Mouse (Mus musculus): ENCODE results near the gene Ebf1.
A peak's percentile ranks its signal among the peaks of the same experiment; 100 is the strongest.

The Ebf1 gene

DNA sequence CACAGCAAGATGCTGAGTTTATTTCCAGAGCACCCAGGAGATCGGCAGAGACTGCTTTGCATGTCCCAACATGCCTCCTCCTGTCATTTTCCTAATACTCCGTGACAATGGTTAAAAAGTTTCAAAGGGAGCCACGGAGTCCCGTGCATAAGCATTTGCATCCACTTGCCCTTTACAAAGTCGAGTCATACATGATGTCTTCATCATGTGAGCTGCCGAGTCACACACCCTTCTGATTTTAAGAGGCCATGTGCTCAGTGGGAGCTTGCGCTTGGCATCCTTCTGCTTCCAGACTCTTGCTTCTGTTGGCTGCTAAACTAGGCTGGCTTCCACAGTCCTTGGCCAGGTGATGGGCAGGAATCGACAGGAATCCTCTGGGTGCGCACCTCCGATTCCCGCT lies 336.7 kb downstream of the Ebf1 start:
- DNase-seq (ENCODE audit: low spot score), result no peak

DNA sequence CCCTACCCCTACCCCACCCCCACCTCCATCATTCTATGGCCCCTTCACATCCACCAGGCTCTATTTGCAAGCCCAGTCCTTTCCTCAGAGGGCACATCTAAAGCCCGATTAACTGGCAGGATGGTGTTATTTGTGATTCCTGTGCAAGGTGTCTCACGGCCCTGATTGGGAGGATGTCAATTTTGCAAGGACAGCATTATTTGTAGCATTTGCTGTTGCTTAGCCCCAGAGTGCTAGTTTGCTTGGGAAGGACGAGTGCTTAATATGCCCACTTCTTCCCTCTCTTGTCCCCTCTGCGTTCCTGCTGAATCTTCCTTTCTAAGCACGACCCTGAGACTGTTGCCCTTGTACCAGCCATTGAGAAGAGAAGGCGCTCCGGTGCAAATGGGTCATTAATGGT lies 337.2 kb downstream of the Ebf1 start:
- no peak for DNase-seq (ENCODE audit: low spot score)

DNA sequence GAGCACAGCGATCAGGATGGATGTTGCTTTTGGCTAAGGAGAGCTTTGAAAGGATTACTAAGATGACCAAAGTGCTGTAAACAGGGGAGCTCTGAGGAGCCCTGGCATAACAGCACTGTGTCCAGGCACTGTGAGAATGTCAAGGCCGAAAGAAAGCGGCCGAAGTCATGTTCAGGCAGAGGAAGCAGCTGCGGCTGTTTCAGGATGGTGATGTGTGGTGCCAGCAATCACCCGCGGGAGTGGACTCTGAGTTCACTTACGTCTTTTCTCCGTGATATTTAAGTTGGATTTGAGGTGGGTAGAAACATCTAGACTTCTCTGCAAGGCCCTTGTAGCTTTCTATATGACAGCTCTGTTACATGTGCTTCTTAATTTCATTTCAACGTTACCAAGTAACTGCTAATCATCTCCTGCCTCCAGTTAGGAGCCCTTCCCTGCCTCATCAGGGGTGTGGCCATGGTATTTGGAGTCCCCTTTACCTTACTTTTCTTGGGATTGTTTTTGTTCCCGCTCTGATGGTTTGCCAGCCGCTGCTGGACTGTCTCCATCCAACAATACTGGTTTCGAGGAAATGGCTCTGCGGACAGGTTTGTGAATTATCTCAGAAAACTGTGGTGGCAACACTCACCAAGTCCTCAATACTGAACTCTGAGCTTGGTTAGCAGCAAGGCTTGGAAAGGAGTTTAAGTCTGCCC lies 345.8 kb downstream of the Ebf1 start:
- no peak for DNase-seq (ENCODE audit: low spot score)

DNA sequence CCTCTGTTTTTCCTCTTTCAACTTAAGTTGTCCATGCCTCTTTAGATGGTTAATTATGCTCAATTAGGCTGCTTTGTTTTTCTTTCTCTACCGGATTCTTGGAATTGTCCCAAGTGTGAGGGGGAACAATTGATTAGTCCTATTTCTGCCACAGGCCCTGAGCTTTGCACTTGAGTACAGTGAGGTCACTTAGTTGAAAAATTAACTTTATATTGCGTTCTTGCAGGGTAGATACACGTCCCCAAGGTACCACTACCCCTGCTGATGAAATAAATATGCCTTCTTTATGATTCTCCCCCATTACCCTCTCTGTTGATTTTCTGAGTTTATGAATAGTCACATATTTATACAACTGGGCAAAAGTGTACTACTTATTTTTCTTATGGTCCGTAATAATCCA lies 351.9 kb downstream of the Ebf1 start:
- DNase-seq (ENCODE audit: low spot score), result no peak

DNA sequence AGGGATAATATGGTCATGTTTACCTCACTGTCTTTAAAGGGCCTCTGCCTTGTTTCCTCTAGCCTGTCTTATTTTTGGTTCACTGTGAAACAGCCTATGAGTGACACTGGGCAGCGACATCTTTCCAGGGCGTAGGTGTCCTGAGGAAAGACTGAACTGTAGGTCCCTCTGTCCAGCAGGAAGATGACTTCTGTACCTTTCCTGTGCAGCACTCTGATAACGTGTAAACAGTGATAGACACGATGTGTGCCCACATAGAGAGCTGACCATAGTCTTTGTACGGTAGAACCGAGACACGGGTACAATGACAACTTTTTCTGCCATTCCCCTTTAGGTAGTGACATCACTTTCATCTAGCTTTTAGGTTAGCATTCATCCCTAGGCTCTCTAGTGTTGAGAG lies 357.2 kb downstream of the Ebf1 start:
- DNase-seq (ENCODE audit: low spot score), result no peak

DNA sequence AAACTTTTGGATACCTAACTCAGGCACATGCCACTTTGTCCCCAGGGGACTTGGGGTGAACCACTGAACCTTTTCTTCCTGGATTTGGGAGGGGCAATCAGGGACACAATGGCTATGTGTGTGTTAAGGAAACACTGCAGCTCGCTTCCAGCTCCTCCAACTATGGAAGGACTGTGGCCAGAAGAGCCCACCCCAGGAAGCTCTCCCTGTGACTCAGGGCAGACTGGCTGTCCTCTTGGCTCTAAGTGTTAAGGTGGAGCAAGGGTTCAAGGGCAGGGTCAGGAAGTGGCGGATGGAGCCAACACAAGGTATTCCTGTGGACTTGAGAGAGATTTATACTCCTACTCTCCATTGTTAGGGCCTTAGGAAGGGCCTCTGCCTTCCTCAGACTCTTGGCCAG lies 358.0 kb downstream of the Ebf1 start:
- peak; percentile 3 for DNase-seq (ENCODE audit: low spot score)

DNA sequence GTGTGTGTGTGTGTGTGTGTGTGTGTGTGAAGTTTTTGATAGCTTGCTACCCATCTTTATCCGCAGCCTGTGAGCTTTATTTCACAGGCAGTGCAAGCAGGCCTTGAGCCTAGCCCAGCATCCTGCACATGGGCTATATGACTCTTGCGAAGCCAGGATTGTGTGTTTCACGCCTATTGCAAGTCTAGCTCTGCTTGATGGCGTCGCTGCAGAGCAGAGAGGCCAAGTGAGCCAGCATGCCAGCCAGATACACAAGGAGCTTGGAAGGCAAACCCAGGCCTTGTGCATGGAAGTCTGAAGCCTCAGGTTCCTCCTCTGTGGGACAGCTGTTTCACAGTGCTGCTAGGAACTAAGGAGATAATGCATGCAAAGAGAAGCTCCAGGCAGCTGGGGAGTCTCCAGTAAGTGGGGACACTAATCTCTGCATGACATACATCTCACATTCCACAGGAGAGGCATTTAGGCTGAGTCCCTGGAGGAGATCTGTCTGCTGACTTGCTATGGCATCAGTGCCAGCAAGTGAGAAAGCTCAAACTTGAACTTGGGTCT lies 359.2 kb downstream of the Ebf1 start:
- DNase-seq (ENCODE audit: low spot score), result no peak

DNA sequence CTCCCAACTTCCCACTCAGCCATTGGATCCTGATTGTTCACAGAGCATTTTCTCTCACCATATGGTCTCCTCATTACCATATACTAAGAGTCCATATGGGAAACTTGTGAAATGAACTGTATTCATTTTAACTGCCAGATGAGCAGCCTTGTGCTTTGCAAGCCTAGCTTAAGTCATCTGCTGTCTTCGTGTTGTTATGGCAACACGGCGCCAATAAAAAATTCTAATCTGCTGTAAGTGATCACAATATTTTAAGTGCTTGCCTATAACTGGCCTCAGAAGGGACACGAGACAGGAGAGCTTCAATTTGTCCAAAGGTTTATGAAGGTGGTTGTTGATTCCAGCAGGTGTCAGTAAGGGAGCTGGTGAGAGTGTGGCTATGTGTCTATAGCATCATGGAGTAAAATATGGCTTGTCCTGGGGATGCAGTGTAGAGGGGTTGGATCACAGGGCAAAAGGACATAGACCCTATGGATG lies 360.8 kb downstream of the Ebf1 start:
- no peak for DNase-seq (ENCODE audit: low spot score)

DNA sequence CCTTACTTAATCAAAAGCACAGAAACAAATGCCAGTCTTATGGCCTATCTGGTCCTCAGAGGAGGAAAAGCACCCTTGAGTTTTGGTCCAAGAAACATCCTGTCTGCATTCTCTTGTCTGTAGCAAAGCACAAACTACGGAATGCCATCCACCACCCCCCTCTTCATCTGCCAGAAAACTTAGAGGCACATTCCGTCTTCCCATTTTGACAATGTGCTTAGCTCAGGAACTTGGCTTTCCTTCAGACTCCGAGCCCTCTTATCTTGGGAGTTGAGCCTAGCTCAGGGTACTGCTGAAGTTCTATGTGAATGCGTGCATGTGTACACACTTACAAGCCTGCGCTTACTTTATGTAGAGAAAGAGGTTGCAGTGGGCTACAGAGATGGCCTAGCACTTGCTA lies 362.3 kb downstream of the Ebf1 start:
- DNase-seq (ENCODE audit: low spot score), result no peak

DNA sequence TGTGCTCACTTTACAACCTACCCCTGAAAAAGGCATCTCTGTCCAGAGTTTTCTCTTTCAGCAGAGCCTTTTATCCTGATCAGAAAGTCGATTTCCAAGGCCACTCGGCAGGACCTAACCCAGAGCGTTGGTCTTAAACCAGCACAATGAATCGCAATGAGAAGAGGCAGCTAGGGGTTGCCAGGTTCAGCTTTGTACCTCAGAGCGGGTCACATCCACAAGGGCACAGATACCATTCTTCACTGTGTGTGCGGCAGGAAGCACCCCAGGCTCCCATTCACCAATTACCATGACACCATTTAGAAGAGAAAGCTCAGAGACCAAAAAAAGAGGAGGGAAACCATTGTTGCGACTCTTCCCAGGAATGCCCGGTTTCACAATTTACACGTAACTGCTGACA lies 365.1 kb downstream of the Ebf1 start:
- no peak for DNase-seq (ENCODE audit: low spot score)

DNA sequence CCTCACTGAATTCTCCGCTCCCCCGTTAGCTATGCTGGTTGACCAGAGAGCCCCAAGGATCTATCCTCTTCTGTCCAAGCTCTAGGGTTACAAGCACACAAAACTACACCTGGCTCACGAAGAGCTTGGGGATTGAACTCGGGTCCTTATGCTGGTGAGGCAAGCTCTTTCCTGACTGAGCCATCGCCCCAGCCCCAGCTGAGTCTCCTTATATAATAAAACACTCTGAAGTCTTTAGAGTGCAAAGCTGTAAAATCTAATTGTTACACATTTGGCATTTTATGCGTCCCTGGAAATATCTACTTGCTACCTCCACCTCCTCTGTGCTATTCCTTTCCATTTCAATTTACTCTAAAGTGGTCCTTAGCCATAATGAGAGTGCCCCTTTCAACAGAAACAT lies 366.8 kb downstream of the Ebf1 start:
- no peak for DNase-seq (ENCODE audit: low spot score)

DNA sequence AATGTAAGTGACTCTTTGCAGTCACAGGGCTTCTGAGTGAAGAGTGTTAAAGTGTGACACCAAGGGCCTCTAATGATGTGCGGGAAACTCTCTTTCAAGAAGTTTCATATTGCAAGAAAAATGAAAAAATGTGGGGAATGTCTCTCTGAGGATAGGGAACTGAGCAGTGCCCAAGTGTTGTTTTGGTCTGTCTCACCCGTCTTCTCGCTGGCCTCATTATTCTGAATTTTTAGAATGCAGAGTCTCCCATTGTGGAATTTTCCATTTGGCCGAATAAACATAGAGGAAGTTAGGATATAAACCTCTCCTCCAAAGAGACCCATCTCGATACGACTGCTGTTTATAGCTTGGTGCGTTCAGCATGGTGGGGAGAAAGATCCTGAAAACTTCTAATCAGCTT lies 367.3 kb downstream of the Ebf1 start:
- DNase-seq (ENCODE audit: low spot score), result no peak

DNA sequence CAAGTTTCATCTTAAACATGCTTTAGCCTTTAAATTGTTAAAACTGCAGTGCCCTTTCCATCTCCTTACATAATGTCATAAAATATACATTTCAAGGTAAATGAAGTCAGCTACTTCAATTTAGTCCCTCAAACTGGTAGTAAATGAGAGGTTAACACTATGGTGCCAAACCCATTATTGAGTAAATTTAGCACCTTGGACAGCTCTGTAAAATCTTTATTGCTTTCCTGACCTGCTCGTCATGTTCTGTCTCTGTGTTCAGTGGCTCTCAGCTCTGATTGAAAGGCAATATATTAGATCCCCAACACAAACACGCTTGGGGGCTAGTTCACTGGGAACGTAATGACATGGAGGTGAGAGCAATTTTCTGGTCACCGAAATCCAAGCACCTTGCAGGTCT lies 370.7 kb downstream of the Ebf1 start:
- DNase-seq (ENCODE audit: low spot score), result no peak

DNA sequence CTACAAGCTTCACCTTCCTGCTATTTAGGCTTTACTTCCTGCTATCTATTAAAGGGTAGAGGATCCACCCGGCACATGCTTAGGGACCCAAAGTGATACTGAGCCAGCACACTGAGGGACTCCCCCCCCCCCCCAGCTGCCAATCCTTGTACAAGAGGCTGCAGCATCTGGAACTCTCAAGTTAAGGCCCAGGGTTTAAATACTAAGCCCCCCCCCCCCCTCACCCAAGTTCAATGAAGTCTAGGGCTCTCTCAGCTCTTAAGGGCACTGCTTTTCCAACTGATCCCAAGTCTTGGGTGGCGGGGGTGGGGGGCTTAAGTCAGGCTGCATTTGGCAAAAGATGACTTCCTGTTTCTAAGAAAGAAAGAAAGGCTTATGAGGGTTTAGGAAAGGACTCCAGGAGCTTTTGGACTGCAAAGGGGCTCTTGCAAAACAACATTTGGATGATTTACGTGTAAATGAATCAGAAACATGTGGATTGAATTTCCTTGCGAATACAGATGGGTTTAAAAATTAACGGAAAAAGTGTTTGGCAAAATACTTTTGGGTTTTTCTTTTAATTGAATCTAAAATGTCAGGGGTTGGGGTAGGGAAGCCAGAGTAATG lies 385.7 kb downstream of the Ebf1 start:
- DNase-seq (ENCODE audit: low spot score), result no peak

DNA sequence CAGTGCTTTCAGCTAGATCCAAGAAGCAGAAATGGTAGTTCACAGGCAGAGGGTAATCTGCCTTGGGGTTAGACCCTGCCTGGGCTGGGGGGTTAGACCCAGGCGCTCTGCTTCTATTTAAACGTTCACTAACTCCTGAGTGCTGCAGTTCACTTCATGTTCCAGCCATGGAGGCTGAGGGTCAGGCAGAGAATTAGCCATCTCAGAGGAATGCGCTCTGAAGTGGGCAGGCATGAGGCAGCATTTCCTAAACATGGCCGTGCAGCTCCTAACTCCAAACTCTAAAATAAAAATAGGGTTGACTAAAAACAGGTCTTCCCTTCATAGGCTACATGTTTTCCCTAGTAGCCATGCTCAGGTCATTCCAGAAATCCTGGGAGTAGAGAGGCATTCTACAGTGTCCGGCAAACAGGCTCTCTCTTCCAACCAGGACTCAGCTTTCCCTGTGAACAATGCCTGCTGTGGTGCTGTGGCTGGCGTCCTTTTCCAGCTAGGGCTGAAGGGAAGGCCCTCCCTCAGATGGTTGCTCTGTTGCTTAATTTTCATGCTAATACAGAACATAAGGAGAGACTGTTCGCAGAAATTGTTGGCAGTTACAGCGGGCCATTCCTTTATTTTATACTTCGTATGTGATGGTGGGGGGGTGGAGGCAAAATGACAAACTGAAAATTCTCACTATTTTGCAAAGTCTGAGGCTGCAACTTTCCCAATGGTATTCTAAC lies 386.8 kb downstream of the Ebf1 start:
- DNase-seq (ENCODE audit: low spot score), result no peak

DNA sequence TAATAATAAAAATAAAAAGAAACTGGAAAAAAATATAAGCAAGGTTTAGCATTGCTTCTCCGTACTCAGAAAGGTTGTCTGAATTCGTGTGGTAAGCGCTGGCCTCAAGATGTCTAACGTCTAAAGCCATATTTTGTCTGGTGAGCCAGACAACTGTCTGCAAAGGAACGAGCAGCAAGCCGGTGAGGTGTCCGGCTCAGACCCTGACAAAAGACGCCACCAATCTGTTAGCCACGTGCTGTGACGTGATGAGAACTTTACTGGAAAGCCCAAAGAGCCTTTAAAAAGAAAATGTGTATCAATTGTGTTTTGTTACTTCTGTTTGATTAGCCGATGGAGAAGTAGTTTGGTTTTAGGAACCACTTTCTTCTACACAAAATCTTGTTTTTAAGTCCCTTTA lies 390.2 kb downstream of the Ebf1 start:
- DNase-seq (ENCODE audit: low spot score), result no peak

DNA sequence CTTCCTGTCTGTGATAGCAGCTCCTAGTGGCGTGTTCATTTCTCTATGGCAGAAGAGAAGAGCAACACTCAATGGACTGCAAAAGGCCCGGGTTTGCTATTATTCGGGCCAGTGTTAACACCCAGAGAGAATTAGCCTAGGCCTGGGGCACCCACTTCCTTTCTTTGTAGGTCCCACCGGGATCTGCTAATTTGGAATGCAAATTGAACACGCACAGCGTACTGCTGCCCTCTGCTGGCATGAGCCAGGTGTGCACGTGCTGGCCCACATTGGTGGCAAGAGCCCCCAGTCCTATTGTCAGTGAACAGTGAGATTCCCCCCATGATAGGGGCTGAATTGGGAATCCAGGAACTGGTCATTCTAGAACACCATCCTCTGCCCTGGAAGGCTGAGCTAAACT lies 391.0 kb downstream of the Ebf1 start:
- DNase-seq (ENCODE audit: low spot score), result peak; percentile 40

DNA sequence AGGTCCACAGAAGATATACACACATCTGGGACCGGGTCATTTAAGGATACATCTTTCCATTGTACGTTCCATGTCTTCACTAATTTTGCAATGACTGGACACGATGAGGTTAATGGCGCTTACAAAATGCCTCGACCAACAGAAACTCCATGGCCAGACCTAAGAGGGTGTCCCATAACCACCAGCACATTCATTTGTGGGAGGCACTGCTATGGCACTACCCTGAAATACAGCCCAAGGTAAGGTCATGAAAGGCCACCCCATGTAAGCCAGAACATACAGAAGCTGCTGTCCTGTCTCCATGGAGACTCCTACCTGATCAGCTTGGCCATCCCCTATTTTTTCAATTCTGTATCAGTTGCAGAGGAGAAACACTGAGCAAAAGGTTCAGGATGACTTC lies 391.6 kb downstream of the Ebf1 start:
- DNase-seq (ENCODE audit: low spot score), result no peak

DNA sequence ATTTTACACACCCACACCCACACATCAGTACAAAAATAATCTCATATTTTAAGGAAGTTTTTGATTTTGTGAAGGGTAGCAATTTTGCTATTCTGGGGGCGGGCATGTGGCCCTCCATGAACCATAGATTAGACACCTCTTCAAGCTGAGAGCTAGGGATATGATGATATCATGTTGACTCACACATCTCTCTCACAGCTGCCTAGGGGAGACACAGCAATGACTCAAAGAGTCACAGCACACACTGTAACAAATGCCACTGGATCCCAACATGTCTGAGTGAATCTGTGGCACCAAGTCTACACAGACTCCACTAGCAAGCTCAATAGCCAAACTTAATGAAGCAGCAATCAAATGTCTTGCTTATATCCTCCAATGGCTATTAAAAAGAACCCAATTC lies 395.0 kb downstream of the Ebf1 start:
- DNase-seq (ENCODE audit: low spot score), result no peak

DNA sequence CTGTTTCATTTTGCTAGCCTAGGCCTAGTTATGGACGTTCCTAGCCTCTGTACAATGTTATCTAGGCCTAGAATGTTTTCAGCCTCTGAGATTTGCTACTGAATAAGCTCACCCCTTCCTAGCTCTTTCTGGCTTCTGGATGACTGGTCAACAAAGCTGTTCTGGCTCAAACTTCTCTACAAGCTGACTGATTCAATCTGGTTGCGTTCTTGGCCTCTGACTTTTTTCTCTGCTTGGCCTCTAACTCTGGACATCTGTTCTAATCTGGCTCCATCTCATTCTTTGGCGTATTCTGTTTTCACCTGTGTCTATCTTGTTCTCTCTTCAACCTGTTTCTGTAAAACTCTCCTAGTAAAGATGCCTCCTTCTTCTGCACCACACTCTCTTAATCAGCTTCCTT lies 400.4 kb downstream of the Ebf1 start:
- DNase-seq (ENCODE audit: low spot score), result no peak

DNA sequence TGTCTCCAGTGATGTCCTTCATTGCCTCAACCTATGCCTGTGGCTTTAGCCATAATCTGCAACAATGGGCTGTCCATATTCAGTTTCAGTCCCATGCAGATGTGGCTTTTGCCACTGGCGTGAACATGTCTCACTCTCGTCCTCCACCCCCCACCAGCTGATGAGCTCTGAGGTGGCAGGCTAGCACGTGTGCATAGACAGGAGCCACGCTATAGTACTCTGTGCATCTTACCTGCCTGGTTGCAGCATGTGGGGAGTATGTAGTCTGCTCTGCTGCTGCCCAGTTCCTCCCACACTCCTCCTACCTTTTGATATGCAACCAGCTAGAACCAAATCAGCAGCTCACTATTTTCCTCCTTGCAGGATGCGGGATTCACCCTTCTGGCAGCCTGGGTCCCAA lies 408.9 kb downstream of the Ebf1 start:
- DNase-seq (ENCODE audit: low spot score), result no peak

DNA sequence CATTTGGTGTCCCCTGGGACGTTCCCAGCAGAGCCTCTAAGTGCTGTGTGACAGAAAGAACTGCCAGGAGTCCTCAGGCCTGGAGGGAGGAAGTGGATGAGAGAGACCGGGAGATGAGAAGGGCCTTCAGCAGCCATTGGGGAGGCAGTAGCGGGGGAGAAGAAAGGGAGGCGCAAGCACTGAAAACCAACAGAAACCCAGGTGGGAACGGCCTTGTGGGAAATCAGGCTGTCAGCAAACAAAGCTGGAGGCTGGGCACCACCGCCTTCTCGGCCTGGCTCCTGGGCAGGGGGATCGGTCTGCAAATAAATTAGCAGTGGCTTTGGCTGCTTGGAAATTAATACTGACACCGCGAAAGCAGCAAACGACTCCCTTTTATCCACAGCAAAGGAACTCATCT lies 409.6 kb downstream of the Ebf1 start:
- DNase-seq (ENCODE audit: low spot score), result no peak

DNA sequence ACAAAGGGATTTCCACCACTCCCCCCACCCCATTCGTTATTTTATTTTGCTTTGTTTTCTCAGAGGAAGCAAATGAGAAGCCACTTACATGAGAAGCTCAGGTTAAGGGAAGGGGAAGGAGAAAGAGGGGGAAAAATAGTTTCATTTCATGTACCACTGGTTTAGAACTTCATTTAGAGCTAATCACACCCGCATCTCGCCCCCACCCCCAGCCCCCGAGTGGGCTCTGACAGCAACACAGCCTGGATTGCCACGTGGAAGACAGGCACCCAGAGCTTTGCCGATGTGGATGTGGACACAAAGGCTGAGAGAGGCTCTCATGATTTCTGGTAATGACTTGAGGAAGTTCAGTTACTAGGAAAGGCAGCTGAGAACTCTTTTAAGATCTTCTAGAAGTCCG lies 410.0 kb downstream of the Ebf1 start:
- no peak for DNase-seq (ENCODE audit: low spot score)

Data from ovary, adult 18-20 months (tissue).